Mouse (Mus musculus): Measurements from ENCODE around the gene Gm16427.
"Not testable (repeated sequence)": the region's sequence is repeated elsewhere in the genome, so short reads cannot be mapped to it uniquely, and the experiment has no call there.

The Gm16427 gene

DNA sequence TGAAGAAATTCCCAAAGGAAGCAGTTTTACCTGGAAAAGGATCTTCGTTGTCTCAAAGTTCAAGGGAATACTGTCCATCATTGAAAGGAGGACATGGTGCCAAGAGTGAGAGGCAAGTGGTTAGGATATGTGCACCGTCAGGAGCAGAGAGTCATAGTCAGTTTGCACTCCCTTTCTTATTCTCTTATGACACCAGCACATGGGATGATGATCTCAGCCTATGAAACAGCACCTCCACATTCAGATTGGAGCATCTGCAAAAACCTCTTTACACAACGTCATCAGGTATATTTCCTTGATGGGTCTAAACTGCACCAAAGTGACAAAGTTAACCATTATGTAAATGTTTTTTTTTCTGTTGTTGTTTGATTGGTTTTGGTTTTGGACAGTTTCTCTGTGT lies at the start of gene Gm16427:
Gene Gm16427, minus strand, starts transcription at position 101 of the 400 bp plus-strand sequence.
- DNase-seq (ENCODE audit: low spot score in 2 of 2), result not testable (repeated sequence)

All from urinary bladder, postnatal 4 days (tissue).